ENCODE assay signal across 11 mouse cellular contexts in the genomic region with DNA sequence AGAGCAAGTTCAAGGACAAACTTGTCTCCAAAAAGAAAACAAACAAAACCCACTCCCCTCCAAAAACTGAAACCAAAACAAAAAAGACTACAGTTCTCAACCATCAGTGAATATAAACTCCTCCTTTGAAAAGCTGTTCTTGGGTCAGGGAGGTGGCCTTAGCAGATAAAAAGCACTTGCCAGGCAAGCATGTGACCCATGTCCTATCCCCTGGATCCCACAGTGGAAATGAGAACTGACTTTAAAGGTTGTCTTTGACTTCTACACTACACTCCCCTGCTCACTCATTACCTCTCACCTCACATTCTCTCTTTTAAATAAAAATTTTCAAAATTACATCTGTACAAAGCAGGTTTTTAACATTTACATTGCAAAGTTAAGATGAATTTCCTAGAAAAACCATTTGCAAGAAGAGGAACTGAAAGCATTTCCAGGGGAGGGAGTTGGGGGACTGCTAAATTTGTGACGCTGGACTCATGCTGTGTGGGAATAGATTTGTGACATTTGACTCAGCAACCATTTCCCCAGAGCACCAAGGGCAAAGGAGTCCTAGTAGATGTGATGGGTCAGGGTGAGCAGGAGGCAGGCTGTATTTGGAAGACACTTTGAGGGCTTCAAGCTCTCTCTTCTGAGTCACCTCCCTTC. TPM values are rescaled to one million over a fixed set of nuclear protein-coding genes. Genes with fewer than 3 reads are reported as not detected.
DNase-seq lines count a peak whose midpoint lies in the region; ATAC-seq and TF ChIP-seq lines count a peak whose summit lies in the region.
"Had no signal": no experiment of that assay in that cellular context is flagged by ENCODE, and none has a peak within 500 bp of the region (broad histone marks: within the 10 kb centered on the region; RNA-seq: fewer than 3 reads in every experiment).

No protein-coding gene starts in this region.

- 38% methylated on average over 1 of the region's 1 CpGs for WGBS in midbrain, postnatal 0 days
- WGBS in midbrain, embryonic 13.5 days, result 43% methylated on average over 1 of the region's 1 CpGs
- WGBS in kidney, adult 2 months, result 34% methylated on average over 1 of the region's 1 CpGs

- no peak for ATAC-seq in midbrain, postnatal 0 days (ENCODE audit: low FRiP score)
- no peak for ATAC-seq in midbrain, embryonic 13.5 days
- ATAC-seq in granulocyte monocyte progenitor cell, adult 5-6 weeks (replicated peaks; ENCODE audit: poor library complexity, severe bottlenecking), result peak; percentile 65
- no peak for ATAC-seq in erythroblast, adult 5-6 weeks (replicated peaks; ENCODE audit: low FRiP score, poor library complexity, severe bottlenecking)
- ATAC-seq: forebrain, embryonic 14.5 days had no signal

- no peak for DNase-seq in gastrocnemius, adult 2 months
- DNase-seq in gastrocnemius, adult 18-20 months (ENCODE audit: low spot score), result no peak
- peak; percentile 47 for DNase-seq in midbrain, postnatal 0 days (ENCODE audit: low spot score)
- no peak for DNase-seq in kidney, adult 2 months
- no peak for DNase-seq in retina, postnatal 1 day
- DNase-seq: lung, adult 2 months had no signal

- TF ChIP-seq POLR2A in kidney, adult 2 months (IDR thresholded peaks at IDR 0.05; ENCODE audit: low read depth, low read length), result no peak

- no peak overlapping the region for H3K4me2 ChIP-seq in midbrain, postnatal 0 days (ENCODE audit: low read depth, low read length, poor library complexity, severe bottlenecking)
- no peak overlapping the region for H3K4me2 ChIP-seq in midbrain, embryonic 13.5 days (replicated peaks)
- H3K4me2 ChIP-seq: kidney, embryonic 15.5 days had no signal

- no peak for TF ChIP-seq CTCF in gastrocnemius, adult 2 months (IDR thresholded peaks at IDR 0.05)
- TF ChIP-seq CTCF in midbrain, postnatal 0 days (IDR thresholded peaks at IDR 0.05), result no peak
- no peak for TF ChIP-seq CTCF in kidney, adult 2 months (conservative IDR thresholded peaks at IDR 0.05; ENCODE audit: insufficient read depth, insufficient read length, low read depth, low read length)

- no peaks in the 10 kb centered on the region for H3K9me3 ChIP-seq in midbrain, postnatal 0 days (ENCODE audit: low read length)
- H3K9me3 ChIP-seq in midbrain, embryonic 13.5 days, result no peaks in the 10 kb centered on the region
- H3K9me3 ChIP-seq: kidney, embryonic 15.5 days had no signal

- intact Hi-C loops in gastrocnemius, adult 2 months (cut with DNase I), result no loop called here

- peak overlapping the region; percentile 17 for H3K27ac ChIP-seq in gastrocnemius, adult 2 months
- H3K27ac ChIP-seq in midbrain, postnatal 0 days (ENCODE audit: low read depth, low read length), result no peak overlapping the region
- no peak overlapping the region for H3K27ac ChIP-seq in midbrain, embryonic 13.5 days
- H3K27ac ChIP-seq in kidney, adult 2 months (ENCODE audit: insufficient read depth, low read depth, low read length), result no peak overlapping the region
- H3K27ac ChIP-seq: kidney, embryonic 15.5 days had no signal

- H3K4me3 ChIP-seq in gastrocnemius, adult 2 months, result no peak overlapping the region
- no peak overlapping the region for H3K4me3 ChIP-seq in midbrain, postnatal 0 days (ENCODE audit: low read depth, low read length)
- no peak overlapping the region for H3K4me3 ChIP-seq in midbrain, embryonic 13.5 days (replicated peaks)
- H3K4me3 ChIP-seq in kidney, adult 2 months (ENCODE audit: insufficient read depth, low read depth, low read length), result no peak overlapping the region
- H3K4me3 ChIP-seq: kidney, embryonic 15.5 days had no signal

- no peaks in the 10 kb centered on the region for H3K27me3 ChIP-seq in midbrain, postnatal 0 days (ENCODE audit: insufficient read depth, low read length)
- H3K27me3 ChIP-seq in midbrain, embryonic 13.5 days, result no peaks in the 10 kb centered on the region
- H3K27me3 ChIP-seq in kidney, adult 2 months (replicated peaks; ENCODE audit: control insufficient read depth, insufficient read depth, low read length), result no peaks in the 10 kb centered on the region
- H3K27me3 ChIP-seq: kidney, embryonic 15.5 days had no signal

- H3K4me1 ChIP-seq in midbrain, postnatal 0 days (ENCODE audit: insufficient read depth, low read length), result peaks cover 9% of the 10 kb centered on the region; the same call in 1 of the 2 replicates
- H3K4me1 ChIP-seq in midbrain, embryonic 13.5 days (replicated peaks), result peaks cover 29% of the 10 kb centered on the region
- H3K4me1 ChIP-seq in kidney, adult 2 months (ENCODE audit: control insufficient read depth, insufficient read depth, low read length), result peaks cover 21% of the 10 kb centered on the region

- H3K36me3 ChIP-seq in midbrain, postnatal 0 days (ENCODE audit: insufficient read depth, low read length), result no peaks in the 10 kb centered on the region
- no peaks in the 10 kb centered on the region for H3K36me3 ChIP-seq in midbrain, embryonic 13.5 days
- no peaks in the 10 kb centered on the region for H3K36me3 ChIP-seq in kidney, adult 2 months (ENCODE audit: control insufficient read depth, insufficient read depth, low read length)
- H3K36me3 ChIP-seq: kidney, embryonic 15.5 days had no signal

- no peak overlapping the region for H3K9ac ChIP-seq in midbrain, postnatal 0 days (replicated peaks; ENCODE audit: low read length, poor library complexity, severe bottlenecking)
- H3K9ac ChIP-seq in midbrain, embryonic 13.5 days (replicated peaks), result no peak overlapping the region
- H3K9ac ChIP-seq: kidney, embryonic 15.5 days had no signal

RNA-seq across cellular contexts. Expression of gene Dip2b, which starts 42.5 kb away (rescaled TPM):
- 1 to 10 TPM; 5.8 to 8.3 TPM for total RNA-seq in gastrocnemius, adult 2 months (2021)
- 1 to 10 TPM; 5.3 to 5.7 TPM for total RNA-seq in gastrocnemius, adult 18-20 months (2021)
- total RNA-seq in midbrain, postnatal 0 days (2014; rRNA removed), result 44.1 and 44.8 TPM in 2 replicates
- 8.0 and 10.5 TPM in 2 replicates for polyA plus RNA-seq in midbrain, postnatal 0 days (2015; fragmentation: Nextera tagmentation; extraction: Ambion mirVana)
- polyA plus RNA-seq in midbrain, embryonic 13.5 days (2015; fragmentation: Nextera tagmentation; extraction: Ambion mirVana), result 21.4 and 24.1 TPM in 2 replicates
- total RNA-seq in granulocyte monocyte progenitor cell, adult 5-6 weeks (2014; fragmentation: Nextera tagmentation), result 13.3 and 23.3 TPM in 2 replicates
- 11.0 and 11.9 TPM in 2 replicates for total RNA-seq in granulocyte monocyte progenitor cell, adult 5-6 weeks (2017)
- 4.2 and 7.7 TPM in 2 replicates for total RNA-seq in erythroblast, adult 5-6 weeks (2015; ENCODE audit: low replicate concordance)
- 2.6 and 4.2 TPM in 2 replicates for total RNA-seq in erythroblast, adult 5-6 weeks (2017; ENCODE audit: low replicate concordance)
- 4.7 and 5.4 TPM in 2 replicates for polyA plus RNA-seq in kidney, adult 2 months (2012; rRNA removed)
